Mouse (Mus musculus): ENCODE results near the gene Olfr1239. TPM values are rescaled to one million over a fixed set of nuclear protein-coding genes. Genes with fewer than 3 reads are reported as not detected.

Gene Olfr1239
- not detected in 2 replicates for polyA plus RNA-seq (2016; fragmentation: Nextera tagmentation; extraction: Ambion mirVana)

- no peak within 1 kb of the TSS for H3K27ac ChIP-seq (replicated peaks)
- WGBS: 93% methylated on average over 2 of the region's 2 CpGs
- no peaks in the 10 kb centered on the region for H3K27me3 ChIP-seq (replicated peaks; ENCODE audit: low read depth, poor library complexity, severe bottlenecking)
- H3K36me3 ChIP-seq (replicated peaks): no peaks in the 10 kb centered on the region
- no peak for DNase-seq (ENCODE audit: low spot score)
- no peaks in the 10 kb centered on the region for H3K4me1 ChIP-seq
- no peaks in the 10 kb centered on the region for H3K9me3 ChIP-seq
- no peak within 1 kb of the TSS for H3K4me3 ChIP-seq
These were observed at the start of gene Olfr1239 for GRCm38 (mm10) chr2:89420307-89420706. Gene Olfr1239 (minus strand): TSS chr2:89420407.

GRCm38 (mm10) chr2:89442900-89443299 lies 22.7 kb upstream of the Olfr1239 start, which contains the start of gene Olfr1240:
Gene Olfr1240 (minus strand): TSS chr2:89443000.
- Histone ChIP-seq H3K9me3 (no peaks in the 10 kb centered on the region), H3K27me3 (replicated peaks; ENCODE audit: low read depth, poor library complexity, severe bottlenecking) (no peaks in the 10 kb centered on the region), H3K36me3 (replicated peaks) (no peaks in the 10 kb centered on the region), H3K27ac (replicated peaks) (no peak within 1 kb of the TSS), H3K4me3 (no peak within 1 kb of the TSS), H3K4me1 (no peaks in the 10 kb centered on the region)
- 84% methylated on average over 3 of the region's 3 CpGs for WGBS
- DNase-seq (ENCODE audit: low spot score): no peak

GRCm38 (mm10) chr2:89414557-89414956 lies 5.7 kb downstream of the Olfr1239 start:
- Histone ChIP-seq H3K4me1 (no peaks in the 10 kb centered on the region), H3K27me3 (replicated peaks; ENCODE audit: low read depth, poor library complexity, severe bottlenecking) (no peaks in the 10 kb centered on the region), H3K9me3 (no peaks in the 10 kb centered on the region), H3K36me3 (replicated peaks) (no peaks in the 10 kb centered on the region), H3K27ac (replicated peaks) (no peak overlapping the region), H3K4me3 (no peak overlapping the region)
- no peak for DNase-seq (ENCODE audit: low spot score)
- 84% methylated on average over 1 of the region's 1 CpGs for WGBS

- no peaks in the 10 kb centered on the region for H3K4me1 ChIP-seq
- H3K4me3 ChIP-seq: no peak within 1 kb of the TSS
- WGBS: 95% methylated on average over 2 of the region's 2 CpGs
- no peaks in the 10 kb centered on the region for H3K9me3 ChIP-seq
- H3K27me3 ChIP-seq (replicated peaks; ENCODE audit: low read depth, poor library complexity, severe bottlenecking): no peaks in the 10 kb centered on the region
- no peak within 1 kb of the TSS for H3K27ac ChIP-seq (replicated peaks)
- H3K36me3 ChIP-seq (replicated peaks): no peaks in the 10 kb centered on the region
- DNase-seq (ENCODE audit: low spot score): no peak
These were observed 10.6 kb downstream of the Olfr1239 start, which contains the start of gene Olfr1238 for GRCm38 (mm10) chr2:89409576-89409975. Gene Olfr1238 (minus strand): TSS chr2:89409676.

GRCm38 (mm10) chr2:89400882-89401281 lies 19.3 kb downstream of the Olfr1239 start:
- H3K4me1 ChIP-seq: no peaks in the 10 kb centered on the region
- H3K36me3 ChIP-seq (replicated peaks): no peaks in the 10 kb centered on the region
- 90% methylated on average over 1 of the region's 1 CpGs for WGBS

More at GRCm38 (mm10) chr2:89400882-89401281, 19.3 kb downstream of the Olfr1239 start:
- H3K4me3 ChIP-seq: no peak overlapping the region
- no peak for DNase-seq (ENCODE audit: low spot score)
- no peak overlapping the region for H3K27ac ChIP-seq (replicated peaks)
- no peaks in the 10 kb centered on the region for H3K9me3 ChIP-seq
- H3K27me3 ChIP-seq (replicated peaks; ENCODE audit: low read depth, poor library complexity, severe bottlenecking): no peaks in the 10 kb centered on the region

Other genes starting within 250 kb of the Olfr1239 start
- not detected in 2 replicates for gene Olfr1225, start 245.7 kb downstream of the Olfr1239 start, polyA plus RNA-seq (2016; fragmentation: Nextera tagmentation; extraction: Ambion mirVana)
- not detected in 2 replicates for gene Olfr1226, start 220.4 kb downstream of the Olfr1239 start, polyA plus RNA-seq (2016; fragmentation: Nextera tagmentation; extraction: Ambion mirVana)
- not detected in 2 replicates for gene Olfr1228, start 166.3 kb downstream of the Olfr1239 start, polyA plus RNA-seq (2016; fragmentation: Nextera tagmentation; extraction: Ambion mirVana)
- gene Olfr1229, start 132.4 kb downstream of the Olfr1239 start, polyA plus RNA-seq (2016; fragmentation: Nextera tagmentation; extraction: Ambion mirVana): not detected in 2 replicates
- gene Olfr1230, start 123.1 kb downstream of the Olfr1239 start, polyA plus RNA-seq (2016; fragmentation: Nextera tagmentation; extraction: Ambion mirVana): not detected in 2 replicates
- gene Olfr1231, start 113.3 kb downstream of the Olfr1239 start, polyA plus RNA-seq (2016; fragmentation: Nextera tagmentation; extraction: Ambion mirVana): not detected in 2 replicates
- not detected in 2 replicates for gene Olfr1232, start 90.7 kb downstream of the Olfr1239 start, polyA plus RNA-seq (2016; fragmentation: Nextera tagmentation; extraction: Ambion mirVana)
- not detected in 2 replicates for gene Olfr1233, start 78.0 kb downstream of the Olfr1239 start, polyA plus RNA-seq (2016; fragmentation: Nextera tagmentation; extraction: Ambion mirVana)
- gene Olfr1234, start 55.5 kb downstream of the Olfr1239 start, polyA plus RNA-seq (2016; fragmentation: Nextera tagmentation; extraction: Ambion mirVana): not detected in 2 replicates
- gene Olfr1238, start 10.7 kb downstream of the Olfr1239 start, polyA plus RNA-seq (2016; fragmentation: Nextera tagmentation; extraction: Ambion mirVana): not detected in 2 replicates
- not detected in 2 replicates for gene Olfr1240, start 22.6 kb upstream of the Olfr1239 start, polyA plus RNA-seq (2016; fragmentation: Nextera tagmentation; extraction: Ambion mirVana)
- gene Olfr1241, start 66.7 kb upstream of the Olfr1239 start, polyA plus RNA-seq (2016; fragmentation: Nextera tagmentation; extraction: Ambion mirVana): not detected in 2 replicates
- not detected in 2 replicates for gene Olfr1242, start 77.9 kb upstream of the Olfr1239 start, polyA plus RNA-seq (2016; fragmentation: Nextera tagmentation; extraction: Ambion mirVana)
- gene Olfr1243, start 111.1 kb upstream of the Olfr1239 start, polyA plus RNA-seq (2016; fragmentation: Nextera tagmentation; extraction: Ambion mirVana): not detected in 2 replicates
- not detected in 2 replicates for gene Olfr1245, start 158.0 kb upstream of the Olfr1239 start, polyA plus RNA-seq (2016; fragmentation: Nextera tagmentation; extraction: Ambion mirVana)
- not detected in 2 replicates for gene Olfr1246, start 172.8 kb upstream of the Olfr1239 start, polyA plus RNA-seq (2016; fragmentation: Nextera tagmentation; extraction: Ambion mirVana)
- not detected in 2 replicates for gene Olfr1247, start 193.7 kb upstream of the Olfr1239 start, polyA plus RNA-seq (2016; fragmentation: Nextera tagmentation; extraction: Ambion mirVana)
- gene Olfr1248, start 197.8 kb upstream of the Olfr1239 start, polyA plus RNA-seq (2016; fragmentation: Nextera tagmentation; extraction: Ambion mirVana): not detected in 2 replicates
- gene Olfr1249, start 214.6 kb upstream of the Olfr1239 start, polyA plus RNA-seq (2016; fragmentation: Nextera tagmentation; extraction: Ambion mirVana): not detected in 2 replicates
- not detected in 2 replicates for gene Olfr1250, start 241.1 kb upstream of the Olfr1239 start, polyA plus RNA-seq (2016; fragmentation: Nextera tagmentation; extraction: Ambion mirVana)

All from embryonic facial prominence, embryonic 10.5 days (tissue).